Mouse (Mus musculus) kidney, embryonic 16.5 days (tissue): ENCODE measurements around the gene Tmem260. TPM values are rescaled to one million over a fixed set of nuclear protein-coding genes. Genes with fewer than 3 reads are reported as not detected.

Source experiments
- ATAC-seq: fragments of 200-750 bp; cut with Nextera tagmentation; 2 replicates; pipeline ENCODE4 v1.8.0; 2017; ENCODE audit warnings: moderate TSS enrichment; ENCODE audit not compliant: low FRiP score, low TSS enrichment
- H3K27ac ChIP-seq: fragments of 300-500 bp; sonication (generic); 2 replicates; pipeline ENCODE4 v1.5.1; 2014; ENCODE audit warnings: low read length
- H3K27me3 ChIP-seq: fragments of 300-500 bp; sonication (generic); 2 replicates; pipeline ENCODE4 v1.6.1; 2014; ENCODE audit warnings: low read length, control low read depth, mixed read lengths; ENCODE audit not compliant: insufficient read depth
- H3K36me3 ChIP-seq: fragments of 300-500 bp; sonication (generic); 2 replicates; pipeline ENCODE4 v1.6.1; 2014; ENCODE audit warnings: low read length, control low read depth, mixed read lengths; ENCODE audit not compliant: insufficient read depth
- H3K4me1 ChIP-seq: fragments of 300-500 bp; sonication (generic); 2 replicates; pipeline ENCODE4 v1.6.1; 2014; ENCODE audit warnings: low read length, control low read depth, mixed read lengths; ENCODE audit not compliant: insufficient read depth
- H3K4me2 ChIP-seq: fragments of 300-500 bp; sonication (generic); replicated peaks from 2 replicates; pipeline ENCODE4 v1.6.1; 2014; ENCODE audit warnings: low read depth, low read length
- H3K4me3 ChIP-seq: fragments of 300-500 bp; sonication (generic); 2 replicates; pipeline ENCODE4 v1.5.1; 2014; ENCODE audit warnings: mild to moderate bottlenecking, low read length
- H3K9ac ChIP-seq: fragments of 300-500 bp; sonication (generic); replicated peaks from 2 replicates; pipeline ENCODE4 v1.6.1; 2014; ENCODE audit warnings: low read length
- H3K9me3 ChIP-seq: fragments of 300-500 bp; sonication (generic); 2 replicates; pipeline ENCODE4 v1.6.1; 2016; ENCODE audit warnings: low read length, control low read depth
- WGBS: fragments of 180-500 bp; shearing (Covaris S2); extraction: QIAGEN DNeasy Blood & Tissue Kit; methylation state at CpG from one replicate; pipeline ENCODE4 v1.1.7; 2014; 5-methylcytosine and 5-hydroxymethylcytosine counted together
- polyA plus RNA-seq: library from polyadenylated mRNA; unstranded; fragments of >200 nt; fragmentation: Nextera tagmentation; extraction: Ambion mirVana; gene quantifications from 2 replicates; pipeline ENCODE4 v1.2.1, GENCODE M21; 2015

Gene Tmem260
- polyA plus RNA-seq, 1 experiment from 2014 or later = 21.4 TPM

DNA sequence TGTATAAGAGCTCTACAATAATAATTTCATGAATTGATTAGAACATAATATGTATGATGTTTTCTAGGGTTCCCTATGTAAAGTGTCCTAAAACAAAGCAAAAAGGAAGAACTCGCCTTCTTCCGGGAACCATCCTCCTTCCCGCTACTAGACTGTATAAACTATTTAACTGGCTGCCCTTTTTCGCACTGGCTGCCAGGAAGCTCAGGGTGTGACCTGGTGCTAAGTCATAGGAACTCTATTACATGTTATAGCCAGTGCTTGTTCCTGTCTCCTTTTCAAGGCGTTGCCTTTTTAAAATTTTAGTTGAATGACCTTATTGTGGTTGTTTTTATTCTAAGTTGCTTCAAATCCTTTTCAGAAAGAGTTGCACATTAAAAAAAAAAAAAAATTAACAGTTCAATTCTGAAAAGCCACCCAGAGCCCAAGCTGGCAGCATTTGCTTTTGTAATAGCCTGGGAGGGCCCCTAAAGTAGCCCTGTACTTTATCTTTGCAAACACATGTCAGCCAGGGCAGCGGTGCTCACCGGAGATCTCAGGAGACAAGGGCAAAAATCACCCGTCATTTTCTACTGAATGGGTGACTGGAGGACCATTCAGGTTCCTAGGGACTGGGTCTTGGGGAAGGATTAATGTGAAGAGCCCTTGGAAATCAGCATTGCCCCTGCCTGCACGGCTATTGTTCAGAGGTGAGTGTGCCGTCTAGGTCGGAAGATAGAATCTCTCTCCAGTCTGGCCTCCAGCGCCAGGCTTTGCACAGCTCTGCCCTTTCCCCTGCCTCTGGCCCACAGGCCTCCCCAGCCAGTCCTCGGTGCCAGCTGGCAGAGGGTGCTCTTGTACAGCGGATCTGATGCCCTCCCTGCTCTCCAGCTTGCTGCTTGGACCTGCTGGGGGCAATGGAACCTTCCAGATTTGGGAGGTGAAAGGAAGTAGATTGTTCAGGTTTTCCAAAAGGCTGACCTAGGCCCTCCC, 92.2 kb downstream of the Tmem260 start:
- H3K27ac ChIP-seq = no peak overlapping the region
- H3K9me3 ChIP-seq = no peaks in the 10 kb centered on the region
- no peak overlapping the region for H3K4me3 ChIP-seq
- H3K9ac ChIP-seq = no peak overlapping the region
- H3K4me2 ChIP-seq = no peak overlapping the region
- H3K36me3 ChIP-seq = no peaks in the 10 kb centered on the region
- WGBS = 75% methylated on average over 14 of the region's 14 CpGs
- ATAC-seq = no peak
- no peaks in the 10 kb centered on the region for H3K4me1 ChIP-seq
- no peaks in the 10 kb centered on the region; the same call in 1 of the 2 replicates for H3K27me3 ChIP-seq

DNA sequence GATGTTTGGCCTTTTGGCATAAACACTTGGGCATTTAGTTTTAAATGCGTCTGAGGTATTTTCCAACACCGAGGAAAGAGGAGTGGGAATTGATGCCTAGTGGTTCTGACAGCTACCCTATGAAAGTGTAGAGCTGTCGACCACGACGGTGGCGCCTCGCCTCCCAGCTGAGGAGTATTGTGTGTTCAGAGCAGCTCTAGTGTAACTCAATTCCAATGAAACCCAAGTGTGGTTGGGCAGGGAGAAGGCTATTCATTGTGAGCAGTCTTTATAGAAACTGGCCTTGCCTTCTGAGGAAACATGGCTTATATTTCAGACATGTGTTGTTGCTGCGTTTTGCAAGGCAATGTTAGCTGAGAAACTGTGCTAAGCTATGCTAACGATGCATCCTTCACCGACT, 99.2 kb downstream of the Tmem260 start:
- ATAC-seq = no peak
- H3K27me3 ChIP-seq = no peaks in the 10 kb centered on the region; the same call in 1 of the 2 replicates
- WGBS = 60% methylated on average over 10 of the region's 10 CpGs

DNA sequence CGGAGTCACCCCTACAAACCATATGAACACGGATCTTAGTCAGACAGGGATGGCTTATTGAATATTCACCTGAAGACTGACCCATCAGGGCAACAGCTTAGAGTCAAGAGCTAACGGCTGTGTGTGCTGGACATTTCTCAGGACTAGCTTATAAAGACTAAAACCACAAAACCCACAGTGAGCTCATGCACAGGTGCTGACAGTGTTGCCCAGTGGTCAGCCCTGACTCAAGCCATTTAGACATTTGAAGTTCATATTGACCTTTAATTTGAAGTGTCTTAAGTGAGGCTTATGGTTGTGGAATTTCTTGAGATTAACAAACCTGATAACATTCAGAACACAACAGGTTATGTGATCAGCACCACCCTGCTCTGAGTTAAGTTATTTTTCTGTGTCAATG, 100.1 kb downstream of the Tmem260 start:
- Histone ChIP-seq H3K4me1 (no peaks in the 10 kb centered on the region), H3K9ac (no peak overlapping the region), H3K27me3 (no peaks in the 10 kb centered on the region; the same call in 1 of the 2 replicates), H3K4me3 (no peak overlapping the region), H3K4me2 (no peak overlapping the region), H3K9me3 (no peaks in the 10 kb centered on the region), H3K36me3 (no peaks in the 10 kb centered on the region), H3K27ac (no peak overlapping the region)
- 91% methylated on average over 3 of the region's 3 CpGs for WGBS
- ATAC-seq = no peak

More for the DNA sequence above, 99.2 kb downstream of the Tmem260 start:
- H3K36me3 ChIP-seq = no peaks in the 10 kb centered on the region
- no peak overlapping the region for H3K9ac ChIP-seq
- H3K4me1 ChIP-seq = no peaks in the 10 kb centered on the region
- no peak overlapping the region for H3K4me2 ChIP-seq
- no peaks in the 10 kb centered on the region for H3K9me3 ChIP-seq
- no peak overlapping the region for H3K4me3 ChIP-seq
- no peak overlapping the region for H3K27ac ChIP-seq

DNA sequence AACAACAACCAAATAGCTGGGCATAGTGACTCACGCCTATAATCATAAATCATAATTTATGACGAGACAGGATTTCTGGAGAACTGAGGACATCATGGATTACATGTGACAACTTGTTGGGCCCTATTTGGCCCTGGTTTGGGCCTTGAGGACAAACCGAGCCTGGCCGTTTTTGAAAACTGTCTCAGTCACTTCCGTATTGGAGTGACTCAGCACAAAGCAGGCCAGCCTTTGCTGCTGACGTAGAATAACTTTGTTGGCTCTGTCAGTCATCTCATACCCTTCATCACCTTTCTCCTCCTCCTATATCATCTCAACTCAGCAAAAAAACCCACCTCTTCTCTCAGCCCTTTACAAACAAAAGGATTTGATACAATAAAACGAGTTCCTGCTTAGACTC, 103.8 kb downstream of the Tmem260 start:
- Histone ChIP-seq H3K4me3 (no peak overlapping the region), H3K27me3 (no peaks in the 10 kb centered on the region), H3K4me2 (no peak overlapping the region), H3K4me1 (no peaks in the 10 kb centered on the region), H3K9me3 (no peaks in the 10 kb centered on the region), H3K9ac (no peak overlapping the region), H3K36me3 (no peaks in the 10 kb centered on the region), H3K27ac (no peak overlapping the region)
- WGBS = 81% methylated on average over 7 of the region's 7 CpGs
- ATAC-seq = no peak

DNA sequence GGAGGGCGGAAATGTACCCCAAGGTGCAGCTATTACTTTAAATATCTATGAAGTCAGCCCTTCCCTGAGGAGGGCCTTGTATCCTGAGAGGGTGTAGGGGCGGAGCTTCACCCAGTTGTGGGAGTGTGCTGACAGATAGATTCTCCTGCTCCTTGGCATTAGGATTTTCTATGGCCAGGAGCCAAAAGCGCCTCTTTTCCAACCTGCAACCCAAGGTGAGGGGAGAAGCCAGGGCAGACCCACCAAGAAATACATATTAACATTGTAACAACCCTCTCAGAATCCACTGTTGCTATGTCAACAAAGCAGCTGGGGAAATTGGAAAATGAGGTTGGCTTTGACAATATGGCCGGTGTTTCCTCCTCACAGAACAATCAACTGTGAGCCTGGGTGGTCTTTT, 107.3 kb downstream of the Tmem260 start:
- Histone ChIP-seq H3K9me3 (no peaks in the 10 kb centered on the region), H3K9ac (no peak overlapping the region), H3K27me3 (no peaks in the 10 kb centered on the region), H3K36me3 (no peaks in the 10 kb centered on the region), H3K4me3 (no peak overlapping the region), H3K4me1 (no peaks in the 10 kb centered on the region), H3K27ac (no peak overlapping the region), H3K4me2 (no peak overlapping the region)
- 78% methylated on average over 4 of the region's 4 CpGs for WGBS
- no peak for ATAC-seq

DNA sequence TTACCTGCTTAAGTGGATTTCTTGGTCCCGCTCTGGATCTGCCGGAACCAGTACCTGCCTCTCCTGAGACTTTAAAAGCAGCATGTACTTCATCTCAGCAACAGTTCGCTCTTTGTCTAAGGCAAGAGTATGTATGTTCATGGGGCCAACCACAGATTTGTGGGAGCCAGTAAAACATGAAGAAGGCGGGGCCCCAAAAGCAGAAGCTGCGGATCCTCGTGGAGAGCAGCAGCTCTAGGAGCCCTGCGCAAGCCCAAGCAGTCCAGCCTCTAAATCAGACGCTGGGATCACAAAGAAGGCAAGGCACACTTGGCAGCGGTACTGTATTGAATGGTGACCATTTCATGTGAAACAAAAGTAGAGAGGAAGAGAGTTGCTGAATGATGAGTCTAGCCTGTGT, 107.8 kb downstream of the Tmem260 start:
- Histone ChIP-seq H3K9ac (no peak overlapping the region), H3K4me3 (no peak overlapping the region), H3K4me1 (no peaks in the 10 kb centered on the region), H3K9me3 (no peaks in the 10 kb centered on the region), H3K4me2 (no peak overlapping the region), H3K27ac (no peak overlapping the region), H3K36me3 (no peaks in the 10 kb centered on the region), H3K27me3 (no peaks in the 10 kb centered on the region)
- 91% methylated on average over 9 of the region's 9 CpGs for WGBS
- no peak for ATAC-seq

DNA sequence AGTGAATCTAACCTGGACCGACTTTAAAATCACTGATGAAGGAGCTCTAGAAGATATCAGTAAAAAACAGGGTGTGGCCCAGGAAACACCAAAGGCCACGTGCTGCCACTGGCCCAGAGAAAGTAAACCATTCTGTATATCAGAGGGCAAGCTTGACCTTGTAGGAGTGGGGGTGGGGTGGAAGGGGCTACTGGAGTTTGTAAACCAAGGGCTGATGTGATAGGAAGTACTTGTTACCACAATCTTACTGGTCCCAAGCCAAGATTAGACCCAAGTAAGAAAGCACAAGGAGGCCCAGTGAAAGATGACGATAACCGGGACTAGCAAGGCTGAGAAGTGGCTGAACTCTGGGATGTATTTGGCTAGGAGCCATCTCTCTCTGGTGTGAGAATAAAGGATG, 113.1 kb downstream of the Tmem260 start:
- ATAC-seq = no peak
- Histone ChIP-seq H3K4me2 (no peak overlapping the region), H3K9me3 (no peaks in the 10 kb centered on the region)

DNA sequence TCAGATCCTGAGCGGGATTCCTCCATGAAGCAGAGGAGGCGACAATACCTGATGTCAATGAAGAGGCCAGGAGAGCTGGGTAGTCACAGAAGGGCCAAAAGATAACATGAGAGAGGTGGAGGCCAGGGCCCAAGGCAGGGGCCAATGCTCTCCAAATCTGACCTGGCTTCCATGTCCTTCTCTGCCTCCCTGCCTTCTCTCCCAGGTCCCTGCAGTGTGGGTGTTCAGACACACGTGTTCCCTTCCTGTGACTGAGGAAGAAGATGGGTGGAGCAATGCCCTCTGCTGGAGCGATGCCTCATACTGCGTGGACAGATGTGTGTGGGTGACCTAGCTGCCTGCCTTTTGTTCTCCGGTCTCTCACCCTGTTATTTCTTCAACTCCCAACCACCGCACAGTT, 113.8 kb downstream of the Tmem260 start:
- Histone ChIP-seq H3K9ac (no peak overlapping the region), H3K4me3 (no peak overlapping the region), H3K4me2 (no peak overlapping the region), H3K9me3 (no peaks in the 10 kb centered on the region), H3K36me3 (no peaks in the 10 kb centered on the region), H3K27me3 (no peaks in the 10 kb centered on the region), H3K4me1 (no peaks in the 10 kb centered on the region), H3K27ac (no peak overlapping the region)
- 75% methylated on average over 7 of the region's 7 CpGs for WGBS
- ATAC-seq = peak; percentile 46; the same call in 1 of the 2 replicates

More for the DNA sequence above, 113.1 kb downstream of the Tmem260 start:
- no peaks in the 10 kb centered on the region for H3K27me3 ChIP-seq
- no peaks in the 10 kb centered on the region for H3K36me3 ChIP-seq
- no peaks in the 10 kb centered on the region for H3K4me1 ChIP-seq
- no peak overlapping the region for H3K4me3 ChIP-seq
- H3K27ac ChIP-seq = no peak overlapping the region
- H3K9ac ChIP-seq = no peak overlapping the region
- WGBS = 83% methylated on average over 4 of the region's 4 CpGs

DNA sequence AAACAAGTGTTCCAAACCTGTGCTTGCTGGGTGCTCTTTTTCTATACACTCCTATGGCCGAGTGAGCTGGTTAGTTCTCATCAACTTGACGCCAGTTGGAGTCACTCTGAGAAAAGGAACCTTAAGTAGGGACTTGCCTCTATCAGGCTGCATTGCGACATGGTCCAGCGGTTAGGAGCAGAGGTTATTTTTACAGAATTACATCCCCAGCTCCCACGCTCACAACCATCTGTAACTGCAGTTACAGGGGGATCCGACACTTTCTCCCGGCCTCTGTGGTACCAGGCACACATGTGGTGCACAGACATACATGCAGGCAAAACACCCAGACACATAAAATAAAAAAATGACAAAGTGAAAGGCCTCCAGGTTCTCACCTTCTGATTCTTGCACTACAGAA, 120.7 kb downstream of the Tmem260 start:
- Histone ChIP-seq H3K9me3 (no peaks in the 10 kb centered on the region), H3K4me3 (no peak overlapping the region), H3K4me1 (peaks cover 18% of the 10 kb centered on the region), H3K36me3 (no peaks in the 10 kb centered on the region), H3K27ac (no peak overlapping the region), H3K4me2 (no peak overlapping the region), H3K9ac (no peak overlapping the region), H3K27me3 (no peaks in the 10 kb centered on the region)
- peak; percentile 60; the same call in 1 of the 2 replicates for ATAC-seq
- 23% methylated on average over 7 of the region's 7 CpGs for whole genome bisulfite sequencing
